Mouse (Mus musculus): Measurements from ENCODE around the gene Zfp553. TPM values are rescaled to one million over a fixed set of nuclear protein-coding genes. Genes with fewer than 3 reads are reported as not detected.

Zfp553 gene
- polyA plus RNA-seq, 1 experiment = 16.1 TPM

DNA sequence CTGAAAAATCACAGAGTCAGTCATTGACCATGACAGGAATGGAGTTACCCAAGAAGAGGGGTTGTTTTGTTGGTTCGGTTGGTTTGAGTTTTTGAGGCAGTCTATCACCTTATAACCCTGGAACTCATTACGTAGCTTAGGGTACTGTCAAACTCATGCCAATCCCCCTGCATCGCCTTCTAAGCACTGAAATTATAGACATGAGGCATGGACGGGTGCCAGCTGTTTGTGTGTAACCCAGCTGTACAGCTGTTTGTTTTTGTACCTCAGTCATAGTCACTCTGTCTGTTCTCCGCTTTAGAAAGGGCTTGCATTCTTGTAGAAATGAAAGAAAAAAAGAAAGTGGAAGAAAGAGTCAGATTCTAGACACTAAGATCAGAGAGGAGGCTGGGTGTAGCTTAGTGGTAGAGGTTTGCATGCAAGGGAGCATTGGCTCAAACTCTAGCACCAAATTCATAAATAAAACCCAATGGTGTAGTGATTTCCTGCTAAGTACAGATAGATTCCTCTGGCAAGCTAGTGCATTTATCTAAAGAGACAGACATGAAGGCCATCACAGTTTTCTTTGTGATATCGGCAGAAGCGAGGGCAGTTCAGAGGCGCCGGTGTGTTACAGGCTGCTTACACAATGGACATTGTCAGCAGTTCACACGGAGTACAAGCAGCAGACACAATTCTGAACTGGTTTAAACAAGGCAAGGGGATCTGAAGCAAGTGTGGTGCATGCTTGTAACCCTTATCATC, 29.5 kb downstream of the Zfp553 start:
- no peak for TF ChIP-seq MYOD1 (IDR thresholded peaks at IDR 0.05; ENCODE audit: control insufficient read depth, insufficient read length, low read depth)
- H3K79me3 ChIP-seq (ENCODE audit: low read depth) = peaks cover 5% of the 10 kb centered on the region
- no peak overlapping the region for H3ac ChIP-seq (ENCODE audit: control insufficient read depth, insufficient read length, low read depth)
- no peaks in the 10 kb centered on the region for H3K27me3 ChIP-seq (ENCODE audit: control insufficient read depth, insufficient read depth, insufficient read length)
- no peaks in the 10 kb centered on the region for H3K36me3 ChIP-seq (ENCODE audit: control insufficient read depth, insufficient read depth)
- peaks cover 17% of the 10 kb centered on the region for H3K79me2 ChIP-seq (ENCODE audit: control insufficient read depth, insufficient read depth)
- H3K4me3 ChIP-seq (ENCODE audit: insufficient read depth, poor library complexity, severe bottlenecking) = no peak overlapping the region

DNA sequence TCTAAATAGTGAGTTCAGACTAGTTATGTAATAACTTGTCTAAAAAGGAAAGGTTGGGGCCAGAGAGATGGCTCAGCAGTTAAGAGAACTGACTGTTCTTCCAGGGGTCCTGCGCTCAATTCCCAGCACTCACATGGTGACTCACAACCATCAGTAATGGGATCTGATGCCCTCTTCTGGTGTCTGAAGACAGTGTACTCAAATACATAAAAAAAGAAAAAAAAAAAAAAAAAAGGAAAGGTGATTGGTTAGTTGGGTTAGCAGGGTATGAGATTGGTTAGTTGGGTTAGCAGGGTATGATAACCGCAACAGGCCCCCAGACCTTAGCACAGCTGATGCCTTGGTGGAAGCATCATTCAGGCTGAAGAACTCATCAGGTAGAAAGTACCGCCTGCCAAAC, 30.7 kb downstream of the Zfp553 start:
- H3K79me3 ChIP-seq (ENCODE audit: low read depth) = peaks cover 5% of the 10 kb centered on the region
- no peak for TF ChIP-seq FOSL1 (IDR thresholded peaks at IDR 0.05; ENCODE audit: insufficient read depth, low read length, poor library complexity, severe bottlenecking)
- no peak for TF ChIP-seq MYOG (IDR thresholded peaks at IDR 0.05; ENCODE audit: control insufficient read depth, extremely low read depth, insufficient read length)
- TF ChIP-seq CTCF (IDR thresholded peaks at IDR 0.05; ENCODE audit: control insufficient read depth, insufficient read depth, insufficient read length) = no peak
- TF ChIP-seq MAX (IDR thresholded peaks at IDR 0.05) = no peak
- no peak for TF ChIP-seq USF1 (IDR thresholded peaks at IDR 0.05; ENCODE audit: low read depth)
- no peak for TF ChIP-seq MYOD1 (IDR thresholded peaks at IDR 0.05; ENCODE audit: control insufficient read depth, insufficient read length, low read depth)
- no peak for TF ChIP-seq CEBPB (IDR thresholded peaks at IDR 0.05; ENCODE audit: low read depth)
- peaks cover 17% of the 10 kb centered on the region for H3K79me2 ChIP-seq (ENCODE audit: control insufficient read depth, insufficient read depth)
- no peaks in the 10 kb centered on the region for H3K36me3 ChIP-seq (ENCODE audit: control insufficient read depth, insufficient read depth)
- H3ac ChIP-seq (ENCODE audit: control insufficient read depth, insufficient read length, low read depth) = no peak overlapping the region
- no peaks in the 10 kb centered on the region for H3K27me3 ChIP-seq (ENCODE audit: control insufficient read depth, insufficient read depth, insufficient read length)
- H3K4me3 ChIP-seq (ENCODE audit: insufficient read depth, poor library complexity, severe bottlenecking) = no peak overlapping the region

DNA sequence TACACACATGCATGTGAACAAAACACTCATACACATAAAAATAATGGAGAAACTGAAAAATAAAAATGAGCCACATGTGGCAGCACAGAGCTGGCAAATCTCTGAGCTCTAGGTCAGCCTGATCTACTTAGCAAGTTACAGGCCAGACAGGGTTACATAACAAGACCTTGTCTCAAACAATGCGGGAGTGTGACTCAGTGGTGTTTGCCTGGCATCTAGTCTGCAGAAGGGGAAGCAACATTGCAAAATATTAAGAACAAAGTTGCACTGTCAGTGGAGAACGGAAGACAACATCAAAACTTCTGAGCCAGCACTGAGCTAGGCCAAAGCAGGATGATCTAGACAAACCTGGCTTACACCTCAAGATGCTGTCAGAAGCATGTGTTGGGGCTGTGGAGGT, 37.4 kb downstream of the Zfp553 start:
- Histone ChIP-seq H3K36me3 (ENCODE audit: control insufficient read depth, insufficient read depth) (no peaks in the 10 kb centered on the region), H3K79me3 (ENCODE audit: low read depth) (peaks cover 10% of the 10 kb centered on the region), H3ac (ENCODE audit: control insufficient read depth, insufficient read length, low read depth) (no peak overlapping the region), H3K4me3 (ENCODE audit: insufficient read depth, poor library complexity, severe bottlenecking) (no peak overlapping the region), H3K27me3 (ENCODE audit: control insufficient read depth, insufficient read depth, insufficient read length) (no peaks in the 10 kb centered on the region), H3K79me2 (ENCODE audit: control insufficient read depth, insufficient read depth) (peaks cover 15% of the 10 kb centered on the region)
- TF ChIP-seq CTCF (IDR thresholded peaks at IDR 0.05; ENCODE audit: control insufficient read depth, insufficient read depth, insufficient read length) (no peak), FOSL1 (IDR thresholded peaks at IDR 0.05; ENCODE audit: insufficient read depth, low read length, poor library complexity, severe bottlenecking) (no peak), MYOD1 (IDR thresholded peaks at IDR 0.05; ENCODE audit: control insufficient read depth, insufficient read length, low read depth) (no peak), MAX (IDR thresholded peaks at IDR 0.05) (no peak), USF1 (IDR thresholded peaks at IDR 0.05; ENCODE audit: low read depth) (no peak), CEBPB (IDR thresholded peaks at IDR 0.05; ENCODE audit: low read depth) (no peak), MYOG (IDR thresholded peaks at IDR 0.05; ENCODE audit: control insufficient read depth, extremely low read depth, insufficient read length) (no peak)

DNA sequence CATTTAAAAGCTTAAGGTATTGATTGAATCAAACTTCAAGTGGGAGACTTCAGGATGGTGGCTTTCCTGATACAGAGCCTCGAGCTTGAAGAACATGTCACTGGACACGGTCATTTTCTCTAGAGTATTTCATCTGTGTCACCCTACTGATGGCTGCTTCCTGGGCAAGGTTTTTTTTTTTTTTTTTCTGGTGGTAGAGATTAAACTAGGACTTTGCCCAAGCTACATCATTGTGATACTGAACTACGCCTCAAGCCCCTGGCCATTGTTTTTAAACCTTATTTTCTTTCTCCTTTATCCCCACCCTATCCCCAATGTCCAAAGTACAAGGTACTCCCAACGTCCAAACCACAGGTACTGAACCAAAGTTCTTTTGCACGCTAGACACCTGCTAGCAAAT, 37.8 kb downstream of the Zfp553 start:
- no peaks in the 10 kb centered on the region for H3K27me3 ChIP-seq (ENCODE audit: control insufficient read depth, insufficient read depth, insufficient read length)
- H3K79me2 ChIP-seq (ENCODE audit: control insufficient read depth, insufficient read depth) = peaks cover 15% of the 10 kb centered on the region
- no peak for TF ChIP-seq MAX (IDR thresholded peaks at IDR 0.05)
- no peak for TF ChIP-seq USF1 (IDR thresholded peaks at IDR 0.05; ENCODE audit: low read depth)
- no peak for TF ChIP-seq CEBPB (IDR thresholded peaks at IDR 0.05; ENCODE audit: low read depth)
- no peak for TF ChIP-seq MYOG (IDR thresholded peaks at IDR 0.05; ENCODE audit: control insufficient read depth, extremely low read depth, insufficient read length)
- TF ChIP-seq CTCF (IDR thresholded peaks at IDR 0.05; ENCODE audit: control insufficient read depth, insufficient read depth, insufficient read length) = no peak
- no peak for TF ChIP-seq FOSL1 (IDR thresholded peaks at IDR 0.05; ENCODE audit: insufficient read depth, low read length, poor library complexity, severe bottlenecking)
- TF ChIP-seq MYOD1 (IDR thresholded peaks at IDR 0.05; ENCODE audit: control insufficient read depth, insufficient read length, low read depth) = no peak
- H3K79me3 ChIP-seq (ENCODE audit: low read depth) = peaks cover 10% of the 10 kb centered on the region
- no peak overlapping the region for H3K4me3 ChIP-seq (ENCODE audit: insufficient read depth, poor library complexity, severe bottlenecking)
- H3ac ChIP-seq (ENCODE audit: control insufficient read depth, insufficient read length, low read depth) = no peak overlapping the region
- H3K36me3 ChIP-seq (ENCODE audit: control insufficient read depth, insufficient read depth) = no peaks in the 10 kb centered on the region

DNA sequence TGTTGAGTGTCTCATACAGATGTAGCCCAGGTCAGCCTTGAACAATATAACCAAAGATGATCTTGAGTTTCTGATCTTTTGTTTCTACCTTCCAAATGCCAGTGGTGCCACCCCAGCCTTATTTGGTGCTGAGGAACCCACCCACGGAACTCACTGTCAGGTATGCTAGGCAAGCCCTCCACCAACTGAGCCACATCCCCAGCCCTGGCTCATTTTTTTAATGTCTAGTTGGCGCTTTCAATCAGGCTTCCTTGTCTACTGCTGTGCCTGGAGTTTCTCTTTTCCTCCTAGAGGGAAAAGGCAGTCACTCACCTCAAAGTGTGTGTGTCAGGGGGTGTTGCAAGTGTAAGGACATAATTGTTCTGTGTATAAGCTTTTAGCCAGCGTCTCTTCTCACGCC, 38.2 kb downstream of the Zfp553 start:
- Histone ChIP-seq H3K4me3 (ENCODE audit: insufficient read depth, poor library complexity, severe bottlenecking) (no peak overlapping the region), H3K79me2 (ENCODE audit: control insufficient read depth, insufficient read depth) (peaks cover 15% of the 10 kb centered on the region), H3K79me3 (ENCODE audit: low read depth) (peaks cover 10% of the 10 kb centered on the region), H3ac (ENCODE audit: control insufficient read depth, insufficient read length, low read depth) (no peak overlapping the region), H3K27me3 (ENCODE audit: control insufficient read depth, insufficient read depth, insufficient read length) (no peaks in the 10 kb centered on the region), H3K36me3 (ENCODE audit: control insufficient read depth, insufficient read depth) (no peaks in the 10 kb centered on the region)
- TF ChIP-seq MYOG (IDR thresholded peaks at IDR 0.05; ENCODE audit: control insufficient read depth, extremely low read depth, insufficient read length) = no peak
- TF ChIP-seq FOSL1 (IDR thresholded peaks at IDR 0.05; ENCODE audit: insufficient read depth, low read length, poor library complexity, severe bottlenecking) = no peak
- no peak for TF ChIP-seq MAX (IDR thresholded peaks at IDR 0.05)
- no peak for TF ChIP-seq USF1 (IDR thresholded peaks at IDR 0.05; ENCODE audit: low read depth)
- no peak for TF ChIP-seq MYOD1 (IDR thresholded peaks at IDR 0.05; ENCODE audit: control insufficient read depth, insufficient read length, low read depth)
- no peak for TF ChIP-seq CEBPB (IDR thresholded peaks at IDR 0.05; ENCODE audit: low read depth)
- TF ChIP-seq CTCF (IDR thresholded peaks at IDR 0.05; ENCODE audit: control insufficient read depth, insufficient read depth, insufficient read length) = no peak

DNA sequence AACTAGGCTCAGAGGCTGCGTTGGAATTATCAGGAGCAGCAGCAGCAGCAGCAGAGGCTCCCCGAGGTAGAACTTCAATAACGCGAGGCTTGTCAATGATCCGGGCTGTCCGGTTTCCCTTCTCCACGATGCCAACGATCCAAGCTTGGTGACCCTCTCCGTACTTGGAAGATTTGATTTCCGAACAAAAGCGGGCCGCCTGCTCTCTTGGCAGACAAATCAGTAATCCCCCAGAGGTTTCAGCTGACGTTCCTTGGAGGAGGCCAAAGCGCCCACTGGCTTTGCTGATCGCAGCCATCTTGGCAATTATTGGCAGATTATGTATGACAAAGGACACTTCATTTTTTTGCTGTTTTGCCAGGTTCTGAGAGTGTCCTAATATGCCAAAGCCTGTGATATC, 39.7 kb downstream of the Zfp553 start:
- TF ChIP-seq MAX (IDR thresholded peaks at IDR 0.05) (no peak), FOSL1 (IDR thresholded peaks at IDR 0.05; ENCODE audit: insufficient read depth, low read length, poor library complexity, severe bottlenecking) (no peak)
- Histone ChIP-seq H3K79me2 (ENCODE audit: control insufficient read depth, insufficient read depth) (peaks cover 15% of the 10 kb centered on the region), H3ac (ENCODE audit: control insufficient read depth, insufficient read length, low read depth) (no peak overlapping the region), H3K27me3 (ENCODE audit: control insufficient read depth, insufficient read depth, insufficient read length) (no peaks in the 10 kb centered on the region), H3K4me3 (ENCODE audit: insufficient read depth, poor library complexity, severe bottlenecking) (no peak overlapping the region), H3K36me3 (ENCODE audit: control insufficient read depth, insufficient read depth) (no peaks in the 10 kb centered on the region), H3K79me3 (ENCODE audit: low read depth) (peaks cover 10% of the 10 kb centered on the region)

Measured in C2C12 (cell line).